Mouse (Mus musculus): Measurements from ENCODE around the gene Zfp983.
"Not testable (repeated sequence)": the region's sequence is repeated elsewhere in the genome, so short reads cannot be mapped to it uniquely, and the experiment has no call there.

The Zfp983 gene

GRCm38 (mm10) chr17:21650364-21650907, at the start of gene Zfp983:
Zfp983 (plus strand) TSS chr17:21650624.
- TF ChIP-seq GATA4 (IDR thresholded peaks at IDR 0.05; ENCODE audit: insufficient replicate concordance, low read length): not testable (repeated sequence)

GRCm38 (mm10) chr17:21616356-21616755, 34.1 kb upstream of the Zfp983 start:
- TF ChIP-seq GATA4 (IDR thresholded peaks at IDR 0.05; ENCODE audit: insufficient replicate concordance, low read length): no peak

- TF ChIP-seq GATA4 (IDR thresholded peaks at IDR 0.05; ENCODE audit: insufficient replicate concordance, low read length): no peak
Observed at GRCm38 (mm10) chr17:21617352-21617751, 33.1 kb upstream of the Zfp983 start.

- TF ChIP-seq GATA4 (IDR thresholded peaks at IDR 0.05; ENCODE audit: insufficient replicate concordance, low read length): no peak
Observed at GRCm38 (mm10) chr17:21623647-21624046, 26.8 kb upstream of the Zfp983 start.

GRCm38 (mm10) chr17:21648791-21649190, 1.6 kb upstream of the Zfp983 start:
- no peak for TF ChIP-seq GATA4 (IDR thresholded peaks at IDR 0.05; ENCODE audit: insufficient replicate concordance, low read length)

- TF ChIP-seq GATA4 (IDR thresholded peaks at IDR 0.05; ENCODE audit: insufficient replicate concordance, low read length): no peak
Observed at GRCm38 (mm10) chr17:21649936-21650335, 488 bp upstream of the Zfp983 start.

- no peak for TF ChIP-seq GATA4 (IDR thresholded peaks at IDR 0.05; ENCODE audit: insufficient replicate concordance, low read length)
Observed at GRCm38 (mm10) chr17:21679273-21680018, 29.0 kb downstream of the Zfp983 start.

- no peak for TF ChIP-seq GATA4 (IDR thresholded peaks at IDR 0.05; ENCODE audit: insufficient replicate concordance, low read length)
Observed at GRCm38 (mm10) chr17:21691560-21691959, 41.1 kb downstream of the Zfp983 start, which contains the start of gene Gm10226. Gm10226 (plus strand) TSS chr17:21691860.

GRCm38 (mm10) chr17:21693342-21693741, 42.9 kb downstream of the Zfp983 start:
- TF ChIP-seq GATA4 (IDR thresholded peaks at IDR 0.05; ENCODE audit: insufficient replicate concordance, low read length): no peak

- no peak for TF ChIP-seq GATA4 (IDR thresholded peaks at IDR 0.05; ENCODE audit: insufficient replicate concordance, low read length)
Observed at GRCm38 (mm10) chr17:21696073-21696472, 45.6 kb downstream of the Zfp983 start.

- no peak for TF ChIP-seq GATA4 (IDR thresholded peaks at IDR 0.05; ENCODE audit: insufficient replicate concordance, low read length)
Observed at GRCm38 (mm10) chr17:21702281-21703240, 52.1 kb downstream of the Zfp983 start.

- no peak for TF ChIP-seq GATA4 (IDR thresholded peaks at IDR 0.05; ENCODE audit: insufficient replicate concordance, low read length)
Observed at GRCm38 (mm10) chr17:21703414-21703813, 53.0 kb downstream of the Zfp983 start.

- TF ChIP-seq GATA4 (IDR thresholded peaks at IDR 0.05; ENCODE audit: insufficient replicate concordance, low read length): peak; percentile 18; the same call in 1 of the 2 replicates
Observed at GRCm38 (mm10) chr17:21707343-21707996, 57.0 kb downstream of the Zfp983 start, which contains the start of gene Zfp760. Zfp760 (plus strand) TSS chr17:21707741.

- no peak for TF ChIP-seq GATA4 (IDR thresholded peaks at IDR 0.05; ENCODE audit: insufficient replicate concordance, low read length)
Observed at GRCm38 (mm10) chr17:21708401-21708800, 58.0 kb downstream of the Zfp983 start.

All from liver, adult (tissue).